Mouse (Mus musculus): ENCODE data around the gene Dyrk2. TPM values are rescaled to one million over a fixed set of nuclear protein-coding genes. Genes with fewer than 3 reads are reported as not detected.

The Dyrk2 gene
- total RNA-seq, 2 experiments from 2014 or later = 20.0 to 28.8 TPM

- DNase-seq (ENCODE audit: low spot score in 2 of 2) = no peak
Measured at GRCm38 (mm10) chr10:118848501-118848900, 21.5 kb downstream of the Dyrk2 start.

DNA sequence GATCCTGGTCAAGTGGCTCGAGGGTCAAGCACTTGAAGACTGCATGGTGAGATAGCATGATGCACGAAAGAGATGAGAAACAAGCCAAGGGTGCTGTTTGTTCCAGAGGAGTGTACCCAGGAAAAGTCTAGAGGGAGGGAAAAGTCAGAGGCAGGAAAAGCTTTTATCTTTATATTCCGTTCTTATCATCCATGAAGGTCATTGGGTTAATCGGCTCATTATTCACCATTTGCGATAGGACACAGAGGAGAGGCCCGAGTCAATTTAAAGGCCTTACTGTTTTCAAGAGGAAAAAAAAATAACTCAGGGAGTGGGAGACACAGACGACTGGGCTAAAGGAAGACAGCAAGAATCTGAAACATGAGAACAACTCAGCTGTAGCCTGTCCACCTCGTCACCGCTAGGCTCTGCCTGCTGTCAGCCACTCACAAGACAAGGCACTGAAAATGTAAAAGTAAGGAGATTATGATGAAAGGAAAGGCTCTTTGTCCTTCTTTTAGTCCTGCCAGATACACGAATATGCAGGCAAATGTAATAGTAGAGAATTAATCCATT is 22.9 kb downstream of the Dyrk2 start:
- DNase-seq (ENCODE audit: low spot score in 2 of 2) = no peak

GRCm38 (mm10) chr10:118840598-118840997 is 29.4 kb downstream of the Dyrk2 start:
- no peak for DNase-seq (ENCODE audit: low spot score in 2 of 2)

DNA sequence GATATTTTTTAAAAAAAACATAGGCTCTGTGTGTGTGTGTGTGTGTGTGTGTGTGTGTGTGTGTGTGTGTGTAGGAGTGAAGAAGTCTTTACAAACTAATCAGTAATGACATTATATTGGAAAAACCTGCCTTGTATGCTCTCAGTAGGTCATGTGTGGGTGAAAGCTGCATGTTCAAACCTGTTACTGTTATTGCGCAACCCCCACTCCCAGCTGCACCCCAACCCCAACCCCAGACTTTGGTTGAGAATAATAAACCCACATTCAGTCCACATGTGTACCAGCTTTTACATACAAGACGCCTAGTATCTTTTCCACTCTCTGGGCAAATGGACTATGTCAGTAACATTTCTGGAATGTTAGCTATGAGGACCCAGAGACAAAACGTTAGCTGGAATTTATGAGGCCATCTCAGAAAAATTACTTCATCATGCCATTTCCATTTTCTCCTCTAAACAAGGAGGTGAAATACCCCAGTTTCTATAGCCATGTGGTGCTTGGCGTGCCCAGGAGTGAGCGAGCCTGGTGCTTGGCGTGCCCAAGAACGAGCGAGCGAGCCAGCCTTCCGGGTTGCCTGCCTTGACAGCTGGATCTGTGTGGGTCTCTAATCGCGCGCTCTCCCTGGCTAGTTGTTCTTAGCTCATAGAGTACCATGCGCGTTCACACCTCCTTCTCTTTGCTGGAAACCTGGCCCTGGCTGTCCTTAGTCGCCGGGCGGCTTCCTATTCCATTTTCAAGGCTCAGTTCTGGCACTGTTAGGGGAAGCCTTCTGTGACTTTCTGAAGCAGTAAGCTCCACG is 30.5 kb downstream of the Dyrk2 start:
- no peak for DNase-seq (ENCODE audit: low spot score in 2 of 2)

DNA sequence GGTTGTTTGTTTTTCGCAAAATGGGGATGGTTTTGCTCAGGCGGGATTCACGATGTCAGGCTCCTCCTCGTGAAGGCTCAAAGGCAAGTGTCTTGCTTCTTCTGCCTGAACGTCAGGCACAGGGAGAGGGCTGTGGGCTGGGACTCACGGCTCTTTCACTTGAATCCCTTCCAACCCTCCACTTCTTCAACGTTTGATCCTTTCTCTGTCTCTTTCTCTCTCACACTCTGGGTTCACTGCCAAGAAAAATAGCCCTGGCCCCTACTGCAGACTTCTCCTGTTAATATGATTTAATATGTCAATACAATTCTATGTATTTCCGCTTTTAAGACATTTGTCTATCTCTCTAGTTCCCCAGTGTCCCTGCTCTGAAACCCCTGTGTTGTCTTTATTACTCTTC is 32.4 kb downstream of the Dyrk2 start:
- DNase-seq (ENCODE audit: low spot score in 2 of 2) = no peak

GRCm38 (mm10) chr10:118831190-118831589 is 38.8 kb downstream of the Dyrk2 start:
- no peak for DNase-seq (ENCODE audit: low spot score in 2 of 2)

DNA sequence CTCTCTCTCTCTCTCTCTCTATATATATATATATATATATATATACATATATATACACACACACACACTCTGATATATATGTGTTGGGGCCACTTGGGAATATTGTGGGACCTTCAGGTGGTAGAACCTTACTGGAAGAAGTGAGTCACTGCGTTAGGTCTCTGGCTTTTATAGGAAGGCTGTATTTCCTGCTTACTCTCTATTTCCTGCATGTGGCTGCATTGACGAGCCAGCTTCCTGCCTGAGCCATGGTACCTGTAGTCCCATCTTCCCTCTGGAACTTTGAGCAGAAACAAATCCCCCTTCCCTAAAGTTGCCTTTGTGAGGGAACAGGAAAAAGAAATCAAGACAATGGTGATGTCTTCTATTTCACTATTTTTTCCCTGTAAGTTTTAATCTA is 40.4 kb downstream of the Dyrk2 start:
- no peak for DNase-seq (ENCODE audit: low spot score in 2 of 2)

GRCm38 (mm10) chr10:118827116-118827515 is 42.9 kb downstream of the Dyrk2 start:
- DNase-seq (ENCODE audit: low spot score in 2 of 2) = no peak

- DNase-seq (ENCODE audit: low spot score in 2 of 2) = no peak
Measured at GRCm38 (mm10) chr10:118824830-118825229, 45.2 kb downstream of the Dyrk2 start.

DNA sequence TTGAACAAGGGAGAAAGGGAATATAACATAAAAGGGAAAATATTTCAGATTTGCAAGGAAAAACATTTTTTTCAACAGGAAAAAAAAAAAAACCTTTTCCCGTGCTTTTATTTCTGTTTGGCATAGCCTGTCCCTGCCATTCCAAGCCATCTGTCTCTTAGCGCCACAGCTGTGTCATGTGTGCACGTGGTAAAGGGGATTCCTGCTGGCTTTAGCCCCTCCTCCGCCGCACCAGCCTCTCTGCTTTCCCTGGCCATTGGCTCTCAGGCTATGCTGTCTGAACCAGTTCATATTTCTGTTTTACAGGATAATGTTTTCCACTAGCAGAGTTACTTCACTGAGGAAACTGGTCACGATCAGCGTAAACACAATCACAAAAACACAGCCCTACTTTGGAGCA is 49.1 kb downstream of the Dyrk2 start:
- DNase-seq (ENCODE audit: low spot score in 2 of 2) = no peak

GRCm38 (mm10) chr10:118819846-118820245 is 50.2 kb downstream of the Dyrk2 start:
- DNase-seq (ENCODE audit: low spot score in 2 of 2) = no peak

DNA sequence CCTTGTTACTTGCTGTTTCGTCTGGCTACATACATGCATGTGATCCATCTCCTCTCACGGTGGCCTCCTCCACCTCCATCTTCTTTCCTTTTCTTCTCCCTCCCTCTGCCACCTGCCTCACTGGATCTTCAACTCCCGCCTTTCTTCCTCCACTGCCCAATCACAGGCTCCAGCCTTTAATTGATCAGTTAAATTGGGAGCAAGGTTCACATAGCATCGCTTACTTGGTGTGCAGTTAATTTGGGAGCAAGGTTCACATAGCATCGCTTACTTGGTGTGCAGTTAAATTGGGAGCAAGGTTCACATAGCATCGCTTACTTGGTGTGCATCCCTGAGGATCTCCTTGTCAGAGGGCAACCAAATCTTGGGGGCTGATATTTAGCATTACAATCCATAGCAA is 52.9 kb downstream of the Dyrk2 start:
- DNase-seq (ENCODE audit: low spot score in 2 of 2) = no peak

- DNase-seq (ENCODE audit: low spot score in 2 of 2) = no peak
Measured at GRCm38 (mm10) chr10:118811945-118812344, 58.1 kb downstream of the Dyrk2 start.

DNA sequence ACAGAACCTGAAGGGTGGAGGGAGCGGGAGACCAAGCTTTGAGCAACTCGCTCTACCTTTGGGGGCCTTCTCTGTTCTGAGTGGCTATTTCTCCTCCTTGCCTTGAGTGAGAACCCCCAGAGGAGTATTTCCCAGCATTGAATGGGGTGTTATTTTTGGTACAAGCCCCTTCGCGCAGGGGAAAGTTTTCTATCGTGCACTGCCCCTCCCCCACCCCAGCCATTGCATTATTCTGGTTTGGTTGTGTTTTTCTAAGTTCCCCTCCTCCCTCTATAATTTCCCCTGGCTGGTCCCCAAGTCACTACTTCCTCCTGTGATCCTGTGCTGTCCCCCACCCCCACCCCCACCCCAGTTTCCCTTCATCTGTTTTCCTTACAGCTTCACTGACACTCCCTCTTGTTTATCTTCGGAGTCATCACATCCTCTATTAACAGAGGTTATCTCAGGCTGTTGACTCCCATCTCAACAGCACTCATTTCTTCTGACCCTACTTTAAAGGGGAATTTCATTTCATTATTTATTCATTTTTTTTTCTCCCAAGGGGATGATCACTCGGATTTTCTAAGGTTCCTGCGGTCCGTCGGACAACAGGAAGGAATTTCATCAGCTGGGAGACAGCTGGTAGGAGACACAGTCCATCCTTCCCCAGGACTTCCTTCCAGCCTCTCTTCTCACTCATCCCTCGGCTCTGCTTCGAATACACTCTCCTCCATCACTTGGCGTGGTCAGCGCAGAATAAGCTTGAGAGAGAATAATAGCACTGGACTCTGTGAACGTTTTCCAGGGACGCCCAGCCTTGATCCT is 58.9 kb downstream of the Dyrk2 start:
- DNase-seq (ENCODE audit: low spot score in 2 of 2) = no peak

Data from adrenal gland, adult 18-20 months (tissue).